Comparison of ENCODE assay signal across 22 mouse cellular contexts in genomic region chr16:84814511-84814910, GRCm38 (mm10). TPM values are rescaled to one million over a fixed set of nuclear protein-coding genes. Genes with fewer than 3 reads are reported as not detected.
DNase-seq lines count a peak whose midpoint lies in the region; ATAC-seq and TF ChIP-seq lines count a peak whose summit lies in the region.
"Had no signal": no experiment of that assay in that cellular context is flagged by ENCODE, and none has a peak within 500 bp of the region (broad histone marks: within the 10 kb centered on the region; RNA-seq: fewer than 3 reads in every experiment).

No protein-coding gene starts in this region.

- TF ChIP-seq EP300 in liver, embryonic 14.5 days (IDR thresholded peaks at IDR 0.05; ENCODE audit: low read depth), result no peak

- H3K27me3 ChIP-seq in liver, embryonic 14.5 days (ENCODE audit: control insufficient read depth, insufficient read depth, low read length), result no peaks in the 10 kb centered on the region
- no peaks in the 10 kb centered on the region for H3K27me3 ChIP-seq in forebrain, embryonic 14.5 days (replicated peaks; ENCODE audit: control insufficient read depth, insufficient read depth, low read length)
- no peaks in the 10 kb centered on the region for H3K27me3 ChIP-seq in hindbrain, embryonic 13.5 days
- H3K27me3 ChIP-seq: forebrain, embryonic 13.5 days; heart, embryonic 15.5 days; limb, embryonic 12.5 days; neural tube, embryonic 12.5 days; Patski had no signal

- H3K9me3 ChIP-seq in liver, embryonic 14.5 days (ENCODE audit: control insufficient read depth, low read length), result no peaks in the 10 kb centered on the region
- H3K9me3 ChIP-seq in forebrain, embryonic 14.5 days (replicated peaks; ENCODE audit: control insufficient read depth, low read length), result no peaks in the 10 kb centered on the region
- no peaks in the 10 kb centered on the region for H3K9me3 ChIP-seq in hindbrain, embryonic 13.5 days
- H3K9me3 ChIP-seq: forebrain, embryonic 13.5 days; heart, embryonic 15.5 days; limb, embryonic 12.5 days; neural tube, embryonic 12.5 days had no signal

- no peak for TF ChIP-seq POLR2A in bone marrow, adult 2 months (IDR thresholded peaks at IDR 0.05; ENCODE audit: borderline replicate concordance, control insufficient read depth, low read depth, low read length)

- DNase-seq in 3134 (ENCODE audit: extremely low read depth, insufficient read length, low spot score), result peak; percentile 9
- no peak for DNase-seq in liver, embryonic 14.5 days (ENCODE audit: low read depth in 3 of 3, low spot score in 3 of 3)
- no peak for DNase-seq in thymus, postnatal 0 days (ENCODE audit: low spot score)
- no peak for DNase-seq in forebrain, embryonic 14.5 days (ENCODE audit: low spot score)
- DNase-seq: adrenal gland, postnatal 10 days; cerebellum, adult 18-20 months; cerebellum, postnatal 36 days; gastrocnemius, postnatal 14 days; heart, postnatal 4 days; kidney, adult 11 months; kidney, postnatal 10 days; lung, adult 2 months had no signal

- H3K4me1 ChIP-seq in bone marrow, adult 2 months (ENCODE audit: control insufficient read depth, insufficient read depth, low read length), result no peaks in the 10 kb centered on the region; the same call in 1 of the 2 replicates
- H3K4me1 ChIP-seq in liver, embryonic 14.5 days (replicated peaks; ENCODE audit: control insufficient read depth in 2 of 2, insufficient read depth in 2 of 2, low read length in 1 of 2), result peaks cover 0 to 2% of the 10 kb centered on the region in 2 experiments; a peak in 1 of 4 replicates
- H3K4me1 ChIP-seq in forebrain, embryonic 14.5 days (ENCODE audit: control insufficient read depth, insufficient read depth, low read length), result no peaks in the 10 kb centered on the region
- no peaks in the 10 kb centered on the region for H3K4me1 ChIP-seq in hindbrain, embryonic 13.5 days (replicated peaks)
- H3K4me1 ChIP-seq: forebrain, embryonic 13.5 days; heart, embryonic 15.5 days; limb, embryonic 12.5 days; neural tube, embryonic 12.5 days had no signal

- 0 out of 2 replicates have a peak overlapping the region, but pooled peaks have one; percentile 8 for H3K4me2 ChIP-seq in liver, embryonic 14.5 days (ENCODE audit: low read depth)
- no peak overlapping the region for H3K4me2 ChIP-seq in forebrain, embryonic 14.5 days (ENCODE audit: low read length)
- no peak overlapping the region for H3K4me2 ChIP-seq in hindbrain, embryonic 13.5 days
- H3K4me2 ChIP-seq: forebrain, embryonic 13.5 days; heart, embryonic 15.5 days; limb, embryonic 12.5 days; neural tube, embryonic 12.5 days had no signal

- no peak overlapping the region for H3K27ac ChIP-seq in bone marrow, adult 2 months (ENCODE audit: control insufficient read depth, insufficient read depth, low read depth, low read length, poor library complexity)
- H3K27ac ChIP-seq in liver, embryonic 14.5 days, result no peak overlapping the region
- no peak overlapping the region for H3K27ac ChIP-seq in forebrain, embryonic 14.5 days (ENCODE audit: low read depth, low read length)
- H3K27ac ChIP-seq in hindbrain, embryonic 13.5 days, result no peak overlapping the region
- H3K27ac ChIP-seq: forebrain, embryonic 13.5 days; heart, embryonic 15.5 days; hindbrain, postnatal 0 days; limb, embryonic 12.5 days; neural tube, embryonic 12.5 days had no signal

- WGBS in bone marrow, adult 2 months, result 6% methylated on average over 8 of the region's 8 CpGs
- WGBS in liver, embryonic 14.5 days (ENCODE audit: insufficient replicate concordance), result 21% methylated on average over 8 of the region's 8 CpGs
- WGBS in forebrain, embryonic 14.5 days, result 89% methylated on average over 8 of the region's 8 CpGs
- 85% methylated on average over 8 of the region's 8 CpGs for WGBS in hindbrain, embryonic 13.5 days

- peak overlapping the region; percentile 55 for H3K4me3 ChIP-seq in bone marrow, adult 2 months (replicated peaks; ENCODE audit: control insufficient read depth, low read depth, low read length)
- no peak overlapping the region for H3K4me3 ChIP-seq in liver, embryonic 14.5 days (ENCODE audit: insufficient read depth in 1 of 2, low read depth in 2 of 2, low read length in 2 of 2)
- no peak overlapping the region for H3K4me3 ChIP-seq in forebrain, embryonic 14.5 days (ENCODE audit: low read depth, low read length)
- H3K4me3 ChIP-seq in hindbrain, embryonic 13.5 days, result no peak overlapping the region
- H3K4me3 ChIP-seq: forebrain, embryonic 13.5 days; heart, embryonic 15.5 days; limb, embryonic 12.5 days; neural tube, embryonic 12.5 days had no signal

- no peaks in the 10 kb centered on the region for H3K36me3 ChIP-seq in liver, embryonic 14.5 days (replicated peaks; ENCODE audit: control insufficient read depth, insufficient read depth, low read depth)
- peaks cover 28% of the 10 kb centered on the region; the same call in 1 of the 2 replicates for H3K36me3 ChIP-seq in forebrain, embryonic 14.5 days (ENCODE audit: control insufficient read depth, insufficient read depth, low read length)
- peaks cover 27% of the 10 kb centered on the region for H3K36me3 ChIP-seq in hindbrain, embryonic 13.5 days
- H3K36me3 ChIP-seq: heart, embryonic 15.5 days; limb, embryonic 12.5 days had no signal

- no peak for TF ChIP-seq CTCF in bone marrow, adult 2 months (IDR thresholded peaks at IDR 0.05; ENCODE audit: control insufficient read depth, insufficient read depth, low read length)
- TF ChIP-seq CTCF in liver, embryonic 14.5 days (IDR thresholded peaks at IDR 0.05; ENCODE audit: low read depth), result no peak

- no peak for ATAC-seq in liver, embryonic 14.5 days (ENCODE audit: insufficient read depth)
- peak; percentile 84 for ATAC-seq in megakaryocyte progenitor cell, adult 5-6 weeks (replicated peaks; ENCODE audit: poor library complexity)
- ATAC-seq in forebrain, embryonic 14.5 days, result no peak
- ATAC-seq in hindbrain, embryonic 13.5 days (ENCODE audit: low FRiP score), result no peak
- ATAC-seq: forebrain, embryonic 13.5 days; hindbrain, postnatal 0 days; midbrain, embryonic 16.5 days; Patski had no signal

- H3K9ac ChIP-seq in liver, embryonic 14.5 days (replicated peaks), result no peak overlapping the region
- H3K9ac ChIP-seq in forebrain, embryonic 14.5 days (ENCODE audit: low read length), result no peak overlapping the region
- no peak overlapping the region for H3K9ac ChIP-seq in hindbrain, embryonic 13.5 days
- H3K9ac ChIP-seq: forebrain, embryonic 13.5 days; heart, embryonic 15.5 days; limb, embryonic 12.5 days; neural tube, embryonic 12.5 days had no signal

RNA-seq across cellular contexts. Expression of gene Gabpa, which starts 20.2 kb away (rescaled TPM):
- 20.4 and 20.6 TPM in 2 replicates for polyA plus RNA-seq in bone marrow, adult 2 months (2011; ENCODE audit: insufficient read depth, insufficient read length, low replicate concordance, missing spikeins)
- polyA plus RNA-seq in liver, embryonic 14.5 days (2012; rRNA removed), result 7.1 and 11.2 TPM in 2 replicates
- polyA plus RNA-seq in liver, embryonic 14.5 days (2014; fragmentation: Nextera tagmentation; extraction: Ambion mirVana), result 15.5 and 18.2 TPM in 2 replicates
- 63.9 and 78.2 TPM in 2 replicates for total RNA-seq in megakaryocyte progenitor cell, adult 5-6 weeks (2015)
- total RNA-seq in megakaryocyte progenitor cell, adult 5-6 weeks (2017), result 65.1 and 81.3 TPM in 2 replicates
- 28.4 and 29.8 TPM in 2 replicates for polyA plus RNA-seq in thymus, postnatal 0 days (2015; fragmentation: Nextera tagmentation; extraction: Ambion mirVana)
- 25.4 and 29.5 TPM in 2 replicates for polyA plus RNA-seq in forebrain, embryonic 14.5 days (2014; fragmentation: Nextera tagmentation; extraction: Ambion mirVana)
- polyA plus RNA-seq in hindbrain, embryonic 13.5 days (2015; fragmentation: Nextera tagmentation; extraction: Ambion mirVana), result 20.9 and 21.4 TPM in 2 replicates

RNA-seq across cellular contexts. Expression of gene Atp5j, which starts 20.9 kb away (rescaled TPM):
- polyA plus RNA-seq in bone marrow, adult 2 months (2011; ENCODE audit: insufficient read depth, insufficient read length, low replicate concordance, missing spikeins), result 77.5 and 114 TPM in 2 replicates
- polyA plus RNA-seq in liver, embryonic 14.5 days (2012; rRNA removed), result 107 and 155 TPM in 2 replicates
- polyA plus RNA-seq in liver, embryonic 14.5 days (2014; fragmentation: Nextera tagmentation; extraction: Ambion mirVana), result 586 and 628 TPM in 2 replicates
- total RNA-seq in megakaryocyte progenitor cell, adult 5-6 weeks (2015), result 461 and 468 TPM in 2 replicates
- total RNA-seq in megakaryocyte progenitor cell, adult 5-6 weeks (2017), result 318 and 331 TPM in 2 replicates
- polyA plus RNA-seq in thymus, postnatal 0 days (2015; fragmentation: Nextera tagmentation; extraction: Ambion mirVana), result 975 and 1,055 TPM in 2 replicates
- polyA plus RNA-seq in forebrain, embryonic 14.5 days (2014; fragmentation: Nextera tagmentation; extraction: Ambion mirVana), result 835 and 910 TPM in 2 replicates
- 829 and 850 TPM in 2 replicates for polyA plus RNA-seq in hindbrain, embryonic 13.5 days (2015; fragmentation: Nextera tagmentation; extraction: Ambion mirVana)

RNA-seq across cellular contexts. Expression of gene Jam2, which starts 40.6 kb away (rescaled TPM):
- polyA plus RNA-seq in bone marrow, adult 2 months (2011; ENCODE audit: insufficient read depth, insufficient read length, low replicate concordance, missing spikeins), result 1.3 and 5.7 TPM in 2 replicates
- polyA plus RNA-seq in liver, embryonic 14.5 days (2012; rRNA removed), result 0.62 and 0.87 TPM in 2 replicates
- 1.4 and 1.7 TPM in 2 replicates for polyA plus RNA-seq in liver, embryonic 14.5 days (2014; fragmentation: Nextera tagmentation; extraction: Ambion mirVana)
- 0.17 TPM in 1 of 2 replicates, not detected in the other for total RNA-seq in megakaryocyte progenitor cell, adult 5-6 weeks (2015)
- total RNA-seq in megakaryocyte progenitor cell, adult 5-6 weeks (2017), result 0.88 TPM in 1 of 2 replicates, not detected in the other
- 2.7 and 4.0 TPM in 2 replicates for polyA plus RNA-seq in thymus, postnatal 0 days (2015; fragmentation: Nextera tagmentation; extraction: Ambion mirVana)
- polyA plus RNA-seq in forebrain, embryonic 14.5 days (2014; fragmentation: Nextera tagmentation; extraction: Ambion mirVana), result 28.9 and 29.1 TPM in 2 replicates
- polyA plus RNA-seq in hindbrain, embryonic 13.5 days (2015; fragmentation: Nextera tagmentation; extraction: Ambion mirVana), result 25.7 and 27.2 TPM in 2 replicates
